Mouse (Mus musculus) midbrain, embryonic 11.5 days (tissue): ENCODE data around the gene Lrrc37a. TPM values are rescaled to one million over a fixed set of nuclear protein-coding genes. Genes with fewer than 3 reads are reported as not detected.
"Not testable (repeated sequence)": the region's sequence is repeated elsewhere in the genome, so short reads cannot be mapped to it uniquely, and the experiment has no call there.

Source experiments
- ATAC-seq: fragments of 200-750 bp; cut with Nextera tagmentation; 2 replicates; pipeline ENCODE4 v1.8.0; 2017; ENCODE audit warnings: moderate TSS enrichment, moderate library complexity; ENCODE audit not compliant: low FRiP score
- DNase-seq: peaks from one replicate; pipeline ENCODE4 v3.0.0; 2015; ENCODE audit warnings: low spot score; ENCODE audit errors: missing footprints
- H3K27ac ChIP-seq: fragments of 300-500 bp; sonication (generic); 2 replicates; pipeline ENCODE4 v1.5.1; 2014; ENCODE audit warnings: low read depth, low read length
- H3K27me3 ChIP-seq: fragments of 300-500 bp; sonication (generic); 2 replicates; pipeline ENCODE4 v1.6.1; 2014; ENCODE audit warnings: mild to moderate bottlenecking, low read length, moderate library complexity, mixed read lengths; ENCODE audit not compliant: control insufficient read depth, insufficient read depth
- H3K36me3 ChIP-seq: fragments of 300-500 bp; sonication (generic); 2 replicates; pipeline ENCODE4 v1.6.1; 2014; ENCODE audit warnings: mild to moderate bottlenecking, low read length, moderate library complexity, mixed read lengths; ENCODE audit not compliant: control insufficient read depth, insufficient read depth
- H3K4me1 ChIP-seq: fragments of 300-500 bp; sonication (generic); 2 replicates; pipeline ENCODE4 v1.6.1; 2014; ENCODE audit warnings: low read length; ENCODE audit not compliant: control insufficient read depth, insufficient read depth
- H3K4me2 ChIP-seq: fragments of 300-500 bp; sonication (generic); 2 replicates; pipeline ENCODE4 v1.6.1; 2014; ENCODE audit warnings: mild to moderate bottlenecking, moderate library complexity
- H3K4me3 ChIP-seq: fragments of 300-500 bp; sonication (generic); 2 replicates; pipeline ENCODE4 v1.5.1; 2014; ENCODE audit warnings: low read depth, low read length
- H3K9ac ChIP-seq: fragments of 300-500 bp; sonication (generic); 2 replicates; pipeline ENCODE4 v1.6.1; 2014; ENCODE audit warnings: low read length
- H3K9me3 ChIP-seq: fragments of 300-500 bp; sonication (generic); 2 replicates; pipeline ENCODE4 v1.6.1; 2016; ENCODE audit warnings: low read length; ENCODE audit not compliant: control insufficient read depth
- WGBS: fragments of 180-500 bp; shearing (Covaris S2); extraction: QIAGEN DNeasy Blood & Tissue Kit; methylation state at CpG from one replicate; pipeline ENCODE4 v1.1.7; 2014; 5-methylcytosine and 5-hydroxymethylcytosine counted together
- polyA plus RNA-seq: library from polyadenylated mRNA; unstranded; fragments of >200 nt; fragmentation: Nextera tagmentation; extraction: Ambion mirVana; gene quantifications from 2 replicates; pipeline ENCODE4 v1.2.1, GENCODE M21; 2014

Gene Lrrc37a
- polyA plus RNA-seq, 1 experiment from 2014 or later, result not detected

GRCm38 (mm10) chr11:103419226-103419625 is 85.2 kb downstream of the Lrrc37a start:
- Histone ChIP-seq H3K4me2 (no peak overlapping the region), H3K27ac (no peak overlapping the region), H3K36me3 (no peaks in the 10 kb centered on the region), H3K9ac (no peak overlapping the region), H3K4me1 (no peaks in the 10 kb centered on the region), H3K9me3 (no peaks in the 10 kb centered on the region), H3K4me3 (no peak overlapping the region), H3K27me3 (no peaks in the 10 kb centered on the region)
- DNase-seq (no peak), ATAC-seq (no peak)
- 73% methylated on average over 5 of the region's 5 CpGs for WGBS

- Histone ChIP-seq H3K4me3 (no peak overlapping the region), H3K27ac (no peak overlapping the region), H3K9me3 (no peaks in the 10 kb centered on the region), H3K9ac (no peak overlapping the region), H3K4me1 (peaks cover 10% of the 10 kb centered on the region; the same call in 1 of the 2 replicates), H3K4me2 (no peak overlapping the region), H3K27me3 (no peaks in the 10 kb centered on the region), H3K36me3 (no peaks in the 10 kb centered on the region)
- DNase-seq (no peak), ATAC-seq (no peak)
- 94% methylated on average over 1 of the region's 1 CpGs for WGBS
Observed at GRCm38 (mm10) chr11:103413516-103413915, 90.9 kb downstream of the Lrrc37a start.

GRCm38 (mm10) chr11:103412950-103413423 is 91.4 kb downstream of the Lrrc37a start:
- no peak for ATAC-seq
- peak overlapping the region; percentile 86 for H3K4me3 ChIP-seq
- no peaks in the 10 kb centered on the region for H3K9me3 ChIP-seq
- DNase-seq, result no peak
- no peaks in the 10 kb centered on the region for H3K36me3 ChIP-seq
- H3K9ac ChIP-seq, result peak overlapping the region; percentile 83
- peak overlapping the region; percentile 84 for H3K4me2 ChIP-seq
- H3K27me3 ChIP-seq, result no peaks in the 10 kb centered on the region
- peaks cover 10% of the 10 kb centered on the region; the same call in 1 of the 2 replicates for H3K4me1 ChIP-seq
- 5% methylated on average over 14 of the region's 14 CpGs for WGBS
- H3K27ac ChIP-seq, result no peak overlapping the region

GRCm38 (mm10) chr11:103411981-103412949 is 92.1 kb downstream of the Lrrc37a start, which contains the start of gene Plekhm1:
Gene Plekhm1 (minus strand): TSS chr11:103412687.
- DNase-seq, result peak; percentile 99
- Histone ChIP-seq H3K27me3 (no peaks in the 10 kb centered on the region), H3K9ac (peak within 1 kb of the TSS; percentile 83), H3K36me3 (no peaks in the 10 kb centered on the region), H3K9me3 (no peaks in the 10 kb centered on the region), H3K4me1 (peaks cover 10% of the 10 kb centered on the region; the same call in 1 of the 2 replicates), H3K27ac (no peak within 1 kb of the TSS; the same call in 1 of the 2 replicates), H3K4me2 (peak within 1 kb of the TSS; percentile 84), H3K4me3 (peak within 1 kb of the TSS; percentile 86)
- peak; percentile 98 for ATAC-seq
- under 1% methylated on average over 61 of the region's 67 CpGs for WGBS

- WGBS, result 74% methylated on average over 1 of the region's 1 CpGs
- peak overlapping the region; percentile 84; the same call in 1 of the 2 replicates for H3K4me2 ChIP-seq
- ATAC-seq, result no peak
- peaks cover 10% of the 10 kb centered on the region; the same call in 1 of the 2 replicates for H3K4me1 ChIP-seq
- no peaks in the 10 kb centered on the region for H3K27me3 ChIP-seq
- H3K9ac ChIP-seq, result no peak overlapping the region
- no peaks in the 10 kb centered on the region for H3K9me3 ChIP-seq
- no peak for DNase-seq
- no peaks in the 10 kb centered on the region for H3K36me3 ChIP-seq
- no peak overlapping the region for H3K27ac ChIP-seq
- no peak overlapping the region for H3K4me3 ChIP-seq
Observed at GRCm38 (mm10) chr11:103411301-103411700, 93.1 kb downstream of the Lrrc37a start.

GRCm38 (mm10) chr11:103408880-103409279 is 95.5 kb downstream of the Lrrc37a start:
- Histone ChIP-seq H3K27ac (no peak overlapping the region), H3K4me2 (no peak overlapping the region), H3K4me1 (peaks cover 10% of the 10 kb centered on the region; the same call in 1 of the 2 replicates), H3K9ac (no peak overlapping the region), H3K27me3 (no peaks in the 10 kb centered on the region), H3K4me3 (no peak overlapping the region), H3K36me3 (no peaks in the 10 kb centered on the region), H3K9me3 (no peaks in the 10 kb centered on the region)
- 90% methylated on average over 13 of the region's 13 CpGs for WGBS
- DNase-seq (no peak), ATAC-seq (no peak)

- H3K4me2 ChIP-seq, H3K36me3 ChIP-seq, H3K9me3 ChIP-seq, ATAC-seq, DNase-seq, H3K9ac ChIP-seq, H3K27ac ChIP-seq, H3K4me3 ChIP-seq, H3K27me3 ChIP-seq: not testable (repeated sequence)
- 69% methylated on average over 5 of the region's 5 CpGs for WGBS
- peaks cover 10% of the 10 kb centered on the region; the same call in 1 of the 2 replicates for H3K4me1 ChIP-seq
Observed at GRCm38 (mm10) chr11:103407136-103407535, 97.3 kb downstream of the Lrrc37a start.

- Histone ChIP-seq H3K36me3 (no peaks in the 10 kb centered on the region), H3K4me3 (no peak overlapping the region), H3K9ac (no peak overlapping the region), H3K4me2 (no peak overlapping the region), H3K27ac (no peak overlapping the region), H3K9me3 (no peaks in the 10 kb centered on the region), H3K27me3 (no peaks in the 10 kb centered on the region), H3K4me1 (peaks cover 7% of the 10 kb centered on the region; the same call in 1 of the 2 replicates)
- WGBS, result 79% methylated on average over 7 of the region's 7 CpGs
- ATAC-seq (no peak), DNase-seq (no peak)
Observed at GRCm38 (mm10) chr11:103406551-103406950, 97.8 kb downstream of the Lrrc37a start.

GRCm38 (mm10) chr11:103405814-103406213 is 98.6 kb downstream of the Lrrc37a start:
- Histone ChIP-seq H3K4me2 (no peak overlapping the region), H3K27me3 (no peaks in the 10 kb centered on the region), H3K4me1 (no peaks in the 10 kb centered on the region), H3K36me3 (no peaks in the 10 kb centered on the region), H3K27ac (no peak overlapping the region), H3K4me3 (no peak overlapping the region), H3K9me3 (no peaks in the 10 kb centered on the region), H3K9ac (no peak overlapping the region)
- 97% methylated on average over 1 of the region's 1 CpGs for WGBS
- ATAC-seq, result no peak
- DNase-seq, result no peak
